10 mouse cellular contexts compared by ENCODE assay signal in genomic region chr8:111449671-111450070, GRCm38 (mm10). TPM values are rescaled to one million over a fixed set of nuclear protein-coding genes. Genes with fewer than 3 reads are reported as not detected.
DNase-seq lines count a peak whose midpoint lies in the region; ATAC-seq and TF ChIP-seq lines count a peak whose summit lies in the region.
"Had no signal": no experiment of that assay in that cellular context is flagged by ENCODE, and none has a peak within 500 bp of the region (broad histone marks: within the 10 kb centered on the region; RNA-seq: fewer than 3 reads in every experiment).

No protein-coding gene starts in this region.

- no peaks in the 10 kb centered on the region for H3K9me3 ChIP-seq in embryonic facial prominence, embryonic 15.5 days (replicated peaks)
- H3K9me3 ChIP-seq: forebrain, embryonic 10.5 days; hindbrain, embryonic 15.5 days had no signal

- H3K4me1 ChIP-seq in embryonic facial prominence, embryonic 15.5 days: 0 out of 2 replicates have a peak, but pooled peaks cover 7% of the 10 kb centered on the region
- H3K4me1 ChIP-seq: forebrain, embryonic 10.5 days; hindbrain, embryonic 15.5 days had no signal

- H3K4me2 ChIP-seq in embryonic facial prominence, embryonic 15.5 days (replicated peaks): no peak overlapping the region
- H3K4me2 ChIP-seq: hindbrain, embryonic 15.5 days had no signal

- H3K36me3 ChIP-seq in embryonic facial prominence, embryonic 15.5 days: 0 out of 2 replicates have a peak, but pooled peaks cover 11% of the 10 kb centered on the region

- no peaks in the 10 kb centered on the region for H3K27me3 ChIP-seq in embryonic facial prominence, embryonic 15.5 days
- H3K27me3 ChIP-seq: hindbrain, embryonic 15.5 days had no signal

- TF ChIP-seq CTCF in gastrocnemius, adult 2 months (IDR thresholded peaks at IDR 0.05): no peak
- TF ChIP-seq CTCF in layer of hippocampus, adult 2 months (conservative IDR thresholded peaks at IDR 0.05): no peak

- WGBS in embryonic facial prominence, embryonic 15.5 days: 14% methylated on average over 4 of the region's 4 CpGs

- ATAC-seq in embryonic facial prominence, embryonic 15.5 days (ENCODE audit: insufficient number of reproducible peaks, low FRiP score, low TSS enrichment, low read depth): no peak

- H3K4me3 ChIP-seq in gastrocnemius, adult 2 months: no peak overlapping the region
- H3K4me3 ChIP-seq in embryonic facial prominence, embryonic 15.5 days (replicated peaks): no peak overlapping the region
- H3K4me3 ChIP-seq in layer of hippocampus, adult 2 months: no peak overlapping the region
- H3K4me3 ChIP-seq: forebrain, embryonic 10.5 days; hindbrain, embryonic 15.5 days had no signal

- intact Hi-C loops in gastrocnemius, adult 2 months (cut with DNase I): no loop called here

- H3K27ac ChIP-seq in gastrocnemius, adult 2 months: peak overlapping the region; percentile 57
- 0 out of 2 replicates have a peak overlapping the region, but pooled peaks have one; percentile 19 for H3K27ac ChIP-seq in embryonic facial prominence, embryonic 15.5 days (replicated peaks)
- H3K27ac ChIP-seq in layer of hippocampus, adult 2 months: no peak overlapping the region
- H3K27ac ChIP-seq: forebrain, embryonic 10.5 days; hindbrain, embryonic 15.5 days had no signal

- H3K9ac ChIP-seq in embryonic facial prominence, embryonic 15.5 days: no peak overlapping the region
- H3K9ac ChIP-seq: hindbrain, embryonic 15.5 days had no signal

- DNase-seq in gastrocnemius, adult 2 months: no peak
- DNase-seq in gastrocnemius, postnatal 4 days (ENCODE audit: low spot score in 2 of 2): no peak
- DNase-seq in CD4-positive helper T cell, adult 2 months (ENCODE audit: low read depth, low spot score): peak; percentile 36
- peak; percentile 27 to 42 for DNase-seq in kidney, postnatal 4 days
- no peak for DNase-seq in cerebellum, adult 11-12 months
- DNase-seq in layer of hippocampus, adult 2 months (ENCODE audit: low spot score in 2 of 2): no peak
- DNase-seq in urinary bladder, postnatal 10 days (ENCODE audit: low spot score): no peak

RNA-seq across cellular contexts. Expression of gene Fa2h, which starts 56.0 kb away (rescaled TPM):
- under 1 TPM; 0.48 to 0.50 TPM for total RNA-seq in gastrocnemius, adult 2 months (2021)
- 1 to 10 TPM; 3.9 to 4.2 TPM for total RNA-seq in gastrocnemius, postnatal 4 days (2021)
- polyA plus RNA-seq in embryonic facial prominence, embryonic 15.5 days (2015; fragmentation: Nextera tagmentation; extraction: Ambion mirVana): 0.16 and 0.98 TPM in 2 replicates
- 10 to 100 TPM; 22.0 to 23.1 TPM for total RNA-seq in layer of hippocampus, adult 2 months (2021)
- polyA plus RNA-seq: forebrain, embryonic 10.5 days had no signal

Comparison
In these comparisons a context has a peak if more than half of its experiments do, and no peak if none do; other contexts are left out.
1. DNase-seq: peak in CD4-positive helper T cell, adult 2 months (single experiment) and kidney, postnatal 4 days (2 of 2); none in gastrocnemius, adult 2 months (single experiment), gastrocnemius, postnatal 4 days (0 of 2), cerebellum, adult 11-12 months (single experiment), layer of hippocampus, adult 2 months (0 of 2) and urinary bladder, postnatal 10 days (single experiment).
2. RNA of gene Fa2h, which starts 56.0 kb away (total RNA-seq): 22.0 to 23.1 TPM in layer of hippocampus, adult 2 months; 3.9 to 4.2 TPM in gastrocnemius, postnatal 4 days and 0.48 to 0.50 TPM in gastrocnemius, adult 2 months; every median in the first group is over 4 times any median in the second.